13 mouse cellular contexts compared by ENCODE assay signal in genomic region chr4:69759596-69759995, GRCm38 (mm10).
DNase-seq lines count a peak whose midpoint lies in the region.
"Had no signal": no experiment of that assay in that cellular context is flagged by ENCODE, and none has a peak within 500 bp of the region (broad histone marks: within the 10 kb centered on the region; RNA-seq: fewer than 3 reads in every experiment).

No protein-coding gene starts in this region.

- DNase-seq in cerebellum, postnatal 14 days, result peak; percentile 49
- no peak for DNase-seq in cerebellum, adult 18-20 months
- peak; percentile 29 for DNase-seq in Muller cell, postnatal 12 days (ENCODE audit: inconsistent ontology term)
- DNase-seq in brain, adult 2 months (ENCODE audit: low read depth, low spot score), result peak; percentile 12
- DNase-seq in embryo, embryonic 10 days (ENCODE audit: low spot score), result no peak
- DNase-seq: adrenal gland, adult 8-10 months; adrenal gland, postnatal 14 days; adrenal gland, postnatal 36 days; cerebellum, adult 11 months; cerebellum, adult 8-10 months; cerebellum, adult 9-11 months; cerebellum, postnatal 36 days; forebrain, postnatal 0 days had no signal

Comparison
In these comparisons a context has a peak if more than half of its experiments do, and no peak if none do; other contexts are left out.
1. DNase-seq: peak in cerebellum, postnatal 14 days (2 of 2), Muller cell, postnatal 12 days (single experiment) and brain, adult 2 months (single experiment); none in cerebellum, adult 18-20 months (0 of 2) and embryo, embryonic 10 days (single experiment).